Mouse (Mus musculus) embryonic fibroblast, embryonic 13.5 days (primary cell): Measurements from ENCODE around the gene Eme1.

ENCODE experiments used
- CTCF ChIP-seq: IDR thresholded peaks from 2 replicates; pipeline ENCODE4 v1.5.1; 2011; ENCODE audit warnings: mild to moderate bottlenecking, control low read depth, low read length, moderate library complexity, borderline replicate concordance; ENCODE audit not compliant: insufficient read depth
- POLR2A ChIP-seq: IDR thresholded peaks from 2 replicates; pipeline ENCODE4 v1.6.1; 2011; ENCODE audit warnings: low read depth, mild to moderate bottlenecking, control low read depth, low read length, moderate library complexity

GRCm38 (mm10) chr11:94646457-94646856 is 7.3 kb downstream of the Eme1 start:
- TF ChIP-seq POLR2A (no peak), CTCF (no peak)
